Mouse (Mus musculus) CH12.LX (cell line): ENCODE measurements at regions not wholly inside any gene's neighbourhood (a gene's known extent, or its start where the extent isn't known, plus 50 kb on each side); places are given as distances from the start of the nearest gene placed in this dataset.

Source experiments
- DNase-seq: peaks from one replicate; pipeline ENCODE4 v3.0.0-alpha.2; 2013; ENCODE audit errors: extremely low read depth
- H3K27ac ChIP-seq: 2 replicates; pipeline ENCODE4 v1.5.1; 2012; ENCODE audit warnings: low read depth, mild to moderate bottlenecking, control low read depth, moderate library complexity; ENCODE audit not compliant: insufficient read depth
- H3K27me3 ChIP-seq: replicated peaks from 2 replicates; pipeline ENCODE3; 2012; ENCODE audit warnings: inconsistent platforms
- H3K36me3 ChIP-seq, 2 experiments: replicated peaks in 1 of 2; 2 replicates each; pipeline versions ENCODE3 to v1.6.1; 2012; ENCODE audit warnings: inconsistent platforms in 1 of 2, low read length in 1 of 2, mild to moderate bottlenecking in 1 of 2, mixed read lengths in 1 of 2, moderate library complexity in 1 of 2; ENCODE audit not compliant: control insufficient read depth in 1 of 2, insufficient read depth in 1 of 2
- H3K4me1 ChIP-seq, 2 experiments: 2 replicates each; pipeline ENCODE4 v1.6.1; 2012; ENCODE audit warnings: inconsistent platforms in 1 of 2, moderate library complexity in 1 of 2; ENCODE audit not compliant: insufficient read depth in 2 of 2, control insufficient read depth in 1 of 2
- H3K4me2 ChIP-seq: 2 replicates; pipeline ENCODE4 v1.6.1; 2012; ENCODE audit warnings: low read depth, mild to moderate bottlenecking, control low read depth; ENCODE audit not compliant: poor library complexity, insufficient read depth, severe bottlenecking
- H3K4me3 ChIP-seq, 3 experiments: fragments of 150-350 bp in 1 of 3; sonication (generic) in 1 of 3; replicated peaks in 1 of 3; 2 replicates each; pipeline versions ENCODE3 to v1.5.1; 2011 to 2012; ENCODE audit warnings: low read depth in 2 of 3, low read length in 2 of 3, mild to moderate bottlenecking in 2 of 3, moderate library complexity in 2 of 3, control low read depth in 1 of 3, improper control_type of control experiment in 1 of 3, inconsistent platforms in 1 of 3, mixed read lengths in 1 of 3; ENCODE audit not compliant: poor library complexity in 1 of 3
- H3K79me2 ChIP-seq: replicated peaks from 2 replicates; pipeline ENCODE4 v1.6.1; 2012; ENCODE audit warnings: mild to moderate bottlenecking, moderate library complexity; ENCODE audit not compliant: control insufficient read depth, poor library complexity, insufficient read depth, severe bottlenecking; ENCODE audit errors: extremely low read depth
- H3K9ac ChIP-seq: 2 replicates; pipeline ENCODE4 v1.6.1; 2012; ENCODE audit warnings: low read depth, mild to moderate bottlenecking, control low read depth, moderate library complexity; ENCODE audit not compliant: insufficient read depth
- H3K9me3 ChIP-seq: replicated peaks from 2 replicates; pipeline ENCODE3; 2012; ENCODE audit warnings: low read length, inconsistent platforms, mixed read lengths
- CTCF ChIP-seq, 2 experiments: IDR thresholded peaks in 1 of 2; conservative IDR thresholded peaks in 1 of 2; 2 replicates each; pipeline ENCODE4 v1.5.1; 2011 to 2012; ENCODE audit warnings: low read depth in 2 of 2, low read length in 2 of 2, improper control_type of control experiment in 1 of 2, inconsistent platforms in 1 of 2, mild to moderate bottlenecking in 1 of 2, moderate library complexity in 1 of 2
- E2F4 ChIP-seq: IDR thresholded peaks from 2 replicates; pipeline ENCODE4 v1.6.1; 2011; ENCODE audit warnings: low read depth, low read length, improper control_type of control experiment; ENCODE audit not compliant: insufficient replicate concordance
- ELF1 ChIP-seq: IDR thresholded peaks from 2 replicates; pipeline ENCODE4 v1.6.1; 2014; ENCODE audit warnings: low read depth, mild to moderate bottlenecking, inconsistent platforms, low read length, improper control_type of control experiment
- GABPA ChIP-seq: IDR thresholded peaks from 2 replicates; pipeline ENCODE4 v1.6.1; 2012; ENCODE audit warnings: low read depth, low read length, improper control_type of control experiment, inconsistent platforms; ENCODE audit not compliant: insufficient replicate concordance
- HCFC1 ChIP-seq: IDR thresholded peaks from 2 replicates; pipeline ENCODE4 v1.6.1; 2012; ENCODE audit warnings: low read depth, mild to moderate bottlenecking, inconsistent platforms, low read length, improper control_type of control experiment
- IRF4 ChIP-seq: IDR thresholded peaks from 2 replicates; pipeline ENCODE4 v1.6.1; 2014; ENCODE audit warnings: low read depth, mild to moderate bottlenecking, inconsistent platforms, low read length, improper control_type of control experiment
- KAT2A ChIP-seq: IDR thresholded peaks from 2 replicates; pipeline ENCODE4 v1.6.1; 2012; ENCODE audit warnings: low read length, improper control_type of control experiment, inconsistent platforms; ENCODE audit not compliant: insufficient replicate concordance
- MAZ ChIP-seq: IDR thresholded peaks from 2 replicates; pipeline ENCODE4 v1.6.1; 2012; ENCODE audit warnings: low read depth, mild to moderate bottlenecking, inconsistent platforms, low read length, improper control_type of control experiment, moderate library complexity
- MEF2A ChIP-seq: IDR thresholded peaks from 2 replicates; pipeline ENCODE4 v1.6.1; 2014; ENCODE audit warnings: low read depth, mild to moderate bottlenecking, inconsistent platforms, low read length, improper control_type of control experiment, borderline replicate concordance
- MXI1 ChIP-seq: IDR thresholded peaks from 2 replicates; pipeline ENCODE4 v1.6.1; 2011; ENCODE audit warnings: mild to moderate bottlenecking, low read depth, low read length, improper control_type of control experiment
- NELFE ChIP-seq: IDR thresholded peaks from 2 replicates; pipeline ENCODE4 v1.6.1; 2011; ENCODE audit warnings: low read depth, low read length, improper control_type of control experiment
- PAX5 ChIP-seq: IDR thresholded peaks from 2 replicates; pipeline ENCODE4 v1.6.1; 2012; ENCODE audit warnings: low read length, inconsistent platforms, mixed read lengths
- POLR2A ChIP-seq: IDR thresholded peaks from 2 replicates; pipeline ENCODE4 v1.6.1; 2011; ENCODE audit warnings: low read depth, mild to moderate bottlenecking, improper control_type of control experiment, low read length
- POLR2AphosphoS2 ChIP-seq: IDR thresholded peaks from 2 replicates; pipeline ENCODE4 v1.6.1; 2011; ENCODE audit warnings: low read depth, low read length, improper control_type of control experiment
- USF1 ChIP-seq: IDR thresholded peaks from 2 replicates; pipeline ENCODE4 v1.6.1; 2014; ENCODE audit warnings: low read depth, mild to moderate bottlenecking, inconsistent platforms, low read length, improper control_type of control experiment
- ZKSCAN1 ChIP-seq: IDR thresholded peaks from 2 replicates; pipeline ENCODE4 v1.6.1; 2012; ENCODE audit warnings: low read depth, inconsistent platforms, low read length, improper control_type of control experiment, borderline replicate concordance
- dilution Hi-C: fragments of 300-500 bp; cut with MboI; formaldehyde crosslinking; loops from 2 replicates; pipeline ENCODE4 v1.14.3; 2020; ENCODE audit warnings: low sequenced_read_pairs; ENCODE audit not compliant: extremely low pct_unique_long_range_greater_than_20kb, extremely low pct_ligation_motif_present
- in situ Hi-C: fragments of 300-500 bp; cut with MboI; formaldehyde crosslinking; loops from 3 replicates; pipeline ENCODE4 v1.14.3; 2019; ENCODE audit warnings: low sequenced_read_pairs, low pct_ligation_motif_present, low pct_unique_long_range_greater_than_20kb, mixed read lengths

GRCm38 (mm10) chr14:33794262-33794661, 129.1 kb upstream of the Gdf10 start:
- H3K4me3 ChIP-seq: no peak overlapping the region
- H3K36me3 ChIP-seq: no peaks in the 10 kb centered on the region
- H3K27me3 ChIP-seq: no peaks in the 10 kb centered on the region
- H3K9ac ChIP-seq: no peak overlapping the region
- no peak overlapping the region for H3K27ac ChIP-seq
- in situ Hi-C loops: no loop called here
- no peaks in the 10 kb centered on the region for H3K9me3 ChIP-seq
- no peak for TF ChIP-seq ELF1
- TF ChIP-seq, all 38 proteins: peak for 0
- H3K4me1 ChIP-seq: peaks cover 0 to 11% of the 10 kb centered on the region in 2 experiments; a peak in 2 of 4 replicates
- H3K79me2 ChIP-seq: no peaks in the 10 kb centered on the region
- DNase-seq: no peak
- dilution Hi-C loops: no loop called here
- no peak overlapping the region for H3K4me2 ChIP-seq

- TF ChIP-seq KAT2A: no peak
- no peak for TF ChIP-seq MEF2A
- no peak for TF ChIP-seq ZKSCAN1
- TF ChIP-seq USF1: no peak
- no peak for TF ChIP-seq PAX5
- TF ChIP-seq IRF4: no peak
- TF ChIP-seq GABPA: no peak
- dilution Hi-C loops: no loop called here
- no peak for DNase-seq
Observed at GRCm38 (mm10) chr14:33797551-33798303, 125.7 kb upstream of the Gdf10 start.

GRCm38 (mm10) chr14:33804321-33804720, 119.1 kb upstream of the Gdf10 start:
- peaks cover 0 to 5% of the 10 kb centered on the region in 2 experiments; a peak in 1 of 4 replicates for H3K4me1 ChIP-seq
- in situ Hi-C loops (loop anchor here (10.0 kb wide), 1 partner anchor 110 kb away; no protein-coding TSS in a partner anchor), dilution Hi-C loops (no loop called here)
- H3K9me3 ChIP-seq: peaks cover 4% of the 10 kb centered on the region
- TF ChIP-seq HCFC1: no peak
- no peak for TF ChIP-seq MXI1
- TF ChIP-seq POLR2AphosphoS2: no peak
- TF ChIP-seq CTCF (conservative IDR thresholded peaks at IDR 0.05 in 1 of 2, IDR thresholded peaks at IDR 0.05 in 1 of 2; ENCODE audit: low read depth in 2 of 2, low read length in 2 of 2): no peak
- no peak for TF ChIP-seq MAZ
- no peak for TF ChIP-seq POLR2A
- no peak for TF ChIP-seq USF1
- no peak for TF ChIP-seq E2F4
- TF ChIP-seq NELFE: no peak
- no peak overlapping the region for H3K9ac ChIP-seq
- H3K79me2 ChIP-seq: no peaks in the 10 kb centered on the region
- H3K27me3 ChIP-seq: no peaks in the 10 kb centered on the region
- no peak overlapping the region for H3K27ac ChIP-seq
- H3K4me2 ChIP-seq: no peak overlapping the region
- H3K4me3 ChIP-seq: no peak overlapping the region
- no peak for DNase-seq
- H3K36me3 ChIP-seq: no peaks in the 10 kb centered on the region

More at GRCm38 (mm10) chr14:33797551-33798303, 125.7 kb upstream of the Gdf10 start:
- H3K27me3 ChIP-seq: no peaks in the 10 kb centered on the region
- H3K9me3 ChIP-seq: peaks cover 4% of the 10 kb centered on the region
- H3K4me3 ChIP-seq: no peak overlapping the region
- in situ Hi-C loops: no loop called here
- no peak overlapping the region for H3K27ac ChIP-seq
- peaks cover 0 to 11% of the 10 kb centered on the region in 2 experiments; a peak in 2 of 4 replicates for H3K4me1 ChIP-seq
- H3K9ac ChIP-seq: no peak overlapping the region
- no peaks in the 10 kb centered on the region for H3K79me2 ChIP-seq
- H3K4me2 ChIP-seq: no peak overlapping the region
- no peaks in the 10 kb centered on the region for H3K36me3 ChIP-seq
